Mouse (Mus musculus) fibroblast of lung, adult 2 months (primary cell): ENCODE measurements around the gene Tmem175.
A peak's percentile ranks its signal among the peaks of the same experiment; 100 is the strongest.

Experiments used
- DNase-seq: peaks from one replicate; pipeline ENCODE4 v3.0.0-alpha.2; 2011; ENCODE audit warnings: low read depth

The Tmem175 gene

DNA sequence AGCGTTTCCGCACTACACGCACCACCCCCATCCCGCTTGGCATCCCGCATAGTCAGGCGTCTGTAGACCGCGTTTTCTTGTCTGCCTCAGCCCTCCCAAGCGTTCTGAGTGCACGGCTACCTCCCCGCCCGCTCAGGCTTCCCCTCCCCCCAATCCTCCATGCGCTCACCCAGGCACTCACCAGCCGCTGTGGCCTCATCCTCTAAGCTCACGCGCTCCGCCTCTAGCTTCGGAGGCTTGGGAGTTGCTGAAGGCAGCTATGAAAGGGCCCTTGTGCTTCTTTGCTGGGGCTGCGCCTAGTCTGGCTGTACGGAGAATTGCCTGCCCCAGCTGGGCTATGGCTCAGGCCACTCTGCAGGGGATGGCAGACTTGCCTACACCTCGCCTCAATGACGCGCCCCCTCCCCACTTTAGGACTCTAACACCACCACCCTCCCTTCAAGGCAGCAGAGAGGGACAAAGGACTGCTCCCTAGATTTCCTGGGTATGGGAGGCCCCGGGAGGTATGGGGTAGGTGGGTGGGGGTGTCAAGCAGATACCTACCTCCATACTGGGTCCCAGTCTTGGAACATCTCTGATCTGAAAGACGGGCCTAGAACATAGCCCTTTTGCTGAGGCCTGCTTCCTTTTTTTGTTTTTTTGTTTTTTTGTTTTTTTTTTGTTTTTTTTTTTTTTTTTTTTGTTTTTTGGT is 48.2 kb downstream of the Tmem175 start:
- peak; percentile 82 for DNase-seq

DNA sequence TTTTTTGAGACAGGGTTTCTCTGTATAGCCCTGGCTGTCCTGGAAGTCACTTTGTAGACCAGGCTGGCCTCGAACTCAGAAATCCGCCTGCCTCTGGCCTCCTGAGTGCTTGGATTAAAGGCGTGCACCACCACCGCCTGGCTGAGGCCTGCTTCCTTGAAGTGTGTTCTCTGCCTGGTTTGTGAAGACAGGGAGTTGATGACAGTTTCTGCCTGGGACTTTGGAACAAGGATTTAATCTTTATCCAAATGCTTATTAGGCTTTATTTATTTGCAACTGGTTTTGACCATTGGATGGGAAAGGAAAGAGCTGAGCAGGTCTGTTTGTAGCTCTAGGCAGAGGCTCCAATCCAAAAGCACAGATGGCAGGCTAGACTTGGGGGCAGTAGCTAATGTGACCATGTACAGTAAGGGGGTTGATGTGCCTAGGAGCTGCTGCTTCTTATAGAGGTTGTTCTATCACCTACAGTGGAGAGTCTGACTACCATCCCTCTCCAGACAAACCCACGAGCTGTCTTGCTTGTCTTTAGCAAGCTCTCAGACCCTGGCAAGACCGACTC is 48.8 kb downstream of the Tmem175 start:
- no peak for DNase-seq

DNA sequence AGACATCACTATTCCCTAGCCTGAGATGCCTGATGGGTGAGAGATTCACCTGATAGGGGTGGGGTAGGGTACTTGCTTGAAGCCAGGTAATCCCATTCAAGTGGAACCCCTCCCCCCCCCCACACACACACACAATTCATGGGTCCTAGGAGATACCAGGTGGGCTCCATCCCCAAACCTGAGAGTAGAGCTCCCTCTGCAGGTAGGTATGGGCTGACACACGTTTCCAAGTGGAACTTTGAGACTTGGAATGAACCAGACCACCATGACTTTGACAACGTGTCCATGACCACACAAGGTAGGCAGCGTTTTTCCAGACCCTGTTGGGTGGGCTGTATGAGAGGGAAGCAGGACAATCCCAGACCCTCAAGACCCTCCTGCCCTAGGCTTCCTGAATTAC is 50.3 kb downstream of the Tmem175 start:
- no peak for DNase-seq

DNA sequence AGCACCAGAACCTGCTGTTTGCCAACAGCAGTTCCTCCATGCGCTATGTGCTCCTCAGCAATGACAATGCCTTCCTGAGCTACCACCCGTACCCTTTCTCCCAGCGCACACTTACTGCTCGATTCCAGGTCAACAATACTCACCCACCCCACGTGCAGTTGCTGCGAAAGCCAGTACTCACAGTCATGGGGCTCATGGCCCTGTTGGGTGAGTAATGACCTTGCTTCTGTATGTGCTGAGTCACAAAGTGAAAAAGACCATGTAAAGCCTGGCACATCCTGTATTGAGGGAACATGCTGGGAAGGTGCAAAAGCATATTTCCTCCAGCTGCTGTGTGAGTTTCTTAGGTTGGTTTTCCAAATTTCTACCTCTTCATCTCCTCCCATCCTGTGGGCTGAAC is 51.3 kb downstream of the Tmem175 start:
- no peak for DNase-seq

DNA sequence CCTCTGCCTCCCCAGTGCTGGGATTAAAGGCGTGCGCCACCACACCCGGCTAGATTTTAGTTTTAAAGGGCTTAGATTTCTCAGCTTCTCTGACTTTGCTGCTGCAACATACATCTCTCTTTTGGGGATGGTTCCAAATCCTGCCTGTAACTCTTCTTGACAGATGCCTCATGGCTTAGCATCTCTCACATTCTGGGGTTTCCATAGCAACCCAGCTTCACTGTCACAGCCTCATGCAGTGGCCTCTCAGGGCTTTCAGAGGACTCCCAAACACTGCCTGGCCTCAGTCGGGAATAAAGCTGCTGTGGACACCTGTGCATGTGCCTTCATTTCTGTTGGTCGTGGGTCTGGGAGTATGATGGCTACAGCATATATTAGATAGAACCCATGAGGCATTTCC is 59.5 kb downstream of the Tmem175 start:
- DNase-seq = no peak

DNA sequence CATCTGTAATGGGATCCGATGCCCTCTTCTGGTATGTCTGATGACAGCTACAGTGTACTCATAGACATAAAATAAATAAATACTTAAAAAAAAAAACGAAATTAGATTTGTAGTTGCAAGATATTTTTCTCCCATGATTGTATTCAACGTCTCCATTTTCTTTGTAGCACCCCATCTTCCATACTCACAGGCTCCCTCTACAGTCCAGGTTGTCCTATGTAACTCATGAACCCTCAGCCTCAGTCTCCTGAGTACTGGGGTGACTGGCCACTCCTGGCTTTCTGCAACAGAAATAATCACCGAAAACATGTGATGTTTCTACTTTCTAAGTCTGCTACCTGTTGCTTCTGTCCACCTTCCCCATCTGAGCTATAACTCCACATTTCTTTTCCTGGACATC is 61.6 kb downstream of the Tmem175 start:
- no peak for DNase-seq

DNA sequence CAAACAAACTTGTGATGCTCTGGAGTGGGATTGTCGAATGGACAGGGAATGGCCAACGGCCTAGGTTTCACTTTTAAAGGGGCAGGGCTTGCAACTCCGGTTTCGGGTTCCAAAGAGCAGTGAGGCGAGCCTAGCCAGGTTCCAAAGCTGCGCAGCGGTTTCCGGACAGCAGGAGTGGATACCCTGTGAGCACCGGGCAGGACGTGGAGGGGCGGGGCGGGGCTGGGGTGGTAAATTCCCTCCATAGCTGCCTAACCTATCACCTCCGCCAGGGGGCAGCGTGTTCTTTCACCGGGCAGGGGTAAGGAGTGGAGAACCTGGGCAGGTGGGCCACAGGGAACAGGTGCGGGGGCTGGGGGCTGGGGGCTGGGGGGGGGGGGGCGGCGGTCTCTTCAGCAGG is 62.7 kb downstream of the Tmem175 start, which contains the start of gene Fgfrl1:
Gene Fgfrl1 (plus strand): TSS at position 112 of the 400 bp plus-strand sequence.
- DNase-seq = no peak

DNA sequence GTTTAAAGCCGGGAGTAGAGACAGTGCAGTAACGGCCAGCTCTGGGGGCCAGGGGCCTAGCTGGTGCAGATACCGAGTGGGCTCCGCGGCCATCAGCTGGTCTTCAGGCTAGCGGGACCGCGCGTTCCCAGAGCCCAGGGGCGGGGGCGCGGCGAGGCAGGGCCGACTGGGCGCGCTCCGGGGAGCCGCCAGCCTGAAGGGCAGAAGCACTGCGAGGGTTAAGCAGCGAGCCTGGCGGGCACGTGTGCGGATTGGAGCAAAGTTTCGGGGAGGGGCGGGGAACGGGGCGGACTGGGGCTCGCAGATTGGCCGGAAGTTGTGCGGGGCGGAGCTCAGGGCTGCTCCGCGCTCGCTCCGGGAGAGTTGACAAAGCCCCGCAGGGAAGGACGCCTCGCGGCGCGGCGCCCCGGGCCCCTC is 64.3 kb downstream of the Tmem175 start:
- DNase-seq = peak; percentile 79

DNA sequence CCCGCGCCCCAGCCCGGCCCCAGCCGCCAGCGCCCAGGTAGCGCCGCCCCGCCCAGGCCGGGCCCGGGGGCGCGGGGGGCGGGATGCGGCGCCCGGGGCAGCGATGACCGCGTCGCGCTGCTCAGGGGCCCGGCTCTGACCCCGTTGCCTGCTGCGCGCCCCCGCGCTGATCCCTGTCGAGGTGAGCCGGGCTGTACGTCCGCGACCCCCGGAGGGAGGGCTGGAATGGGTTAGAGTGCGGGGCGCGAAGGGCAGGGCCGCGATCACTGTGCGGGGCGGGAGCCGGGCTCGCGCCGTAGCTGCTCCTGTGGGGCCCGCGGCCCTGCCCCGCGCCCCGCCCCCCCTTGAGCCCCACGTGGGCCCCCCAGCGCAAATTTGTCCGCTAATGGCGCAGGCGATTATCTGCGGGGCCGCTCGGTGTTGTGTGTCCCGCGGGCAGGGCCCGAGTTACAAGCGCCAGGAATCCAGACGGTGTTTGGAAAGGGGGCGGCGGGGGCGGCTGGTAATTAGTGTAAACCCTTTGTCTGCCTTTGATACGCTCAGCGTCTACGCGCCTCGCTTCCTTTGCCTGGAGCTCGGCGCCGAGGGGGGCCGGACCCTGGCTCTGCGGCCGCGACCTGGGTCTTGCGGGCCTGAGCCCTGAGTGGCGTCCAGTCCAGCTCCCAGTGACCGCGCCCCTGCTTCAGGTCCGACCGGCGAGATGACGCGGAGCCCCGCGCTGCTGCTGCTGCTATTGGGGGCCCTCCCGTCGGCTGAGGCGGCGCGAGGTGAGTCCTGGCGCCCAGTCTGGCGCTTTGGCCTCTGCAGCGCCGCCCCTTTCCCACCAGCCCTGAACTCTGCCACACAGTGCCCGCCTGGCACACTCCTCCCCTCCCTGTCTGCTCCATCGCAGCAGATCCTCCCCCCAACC is 65.0 kb downstream of the Tmem175 start:
- DNase-seq = no peak

DNA sequence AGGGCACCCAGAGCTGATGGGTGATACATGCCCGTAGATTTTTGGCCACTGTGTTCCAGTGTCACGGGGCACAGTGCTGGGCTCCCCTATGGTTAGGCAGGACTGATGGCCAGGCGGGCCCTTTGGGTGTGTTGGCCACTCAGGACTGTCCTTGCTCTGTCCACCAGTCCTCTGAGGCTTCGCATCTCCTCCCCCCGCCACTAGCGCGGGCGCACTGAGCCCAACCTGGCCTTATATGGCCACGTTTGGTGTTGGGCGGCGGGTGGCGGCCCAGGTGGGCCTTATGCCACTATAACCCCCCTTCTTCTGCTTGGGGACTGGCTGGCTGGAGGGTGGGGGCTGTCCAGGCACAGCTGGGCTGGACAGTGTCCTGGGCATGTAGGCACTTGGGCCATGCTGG is 66.3 kb downstream of the Tmem175 start:
- no peak for DNase-seq

DNA sequence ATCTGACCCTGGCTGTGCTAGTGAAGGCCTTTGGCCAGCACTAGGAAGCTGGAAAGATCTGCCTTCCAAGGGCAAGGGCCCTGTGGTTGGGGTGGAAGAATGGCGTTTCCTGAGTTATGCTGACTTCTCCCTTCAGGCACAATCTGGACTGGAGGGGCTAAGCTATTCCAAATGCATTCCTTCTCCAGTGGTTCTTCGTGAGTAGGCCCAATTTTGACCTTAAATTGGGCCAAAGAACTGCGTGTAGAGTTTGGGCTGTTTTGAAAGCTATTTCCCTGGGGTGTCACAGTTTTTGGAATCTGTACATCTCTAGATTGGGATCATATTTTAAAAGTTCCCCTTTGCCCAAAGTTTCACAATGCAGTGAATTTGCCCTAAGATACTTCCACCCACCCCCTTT is 67.0 kb downstream of the Tmem175 start:
- peak; percentile 42 for DNase-seq

DNA sequence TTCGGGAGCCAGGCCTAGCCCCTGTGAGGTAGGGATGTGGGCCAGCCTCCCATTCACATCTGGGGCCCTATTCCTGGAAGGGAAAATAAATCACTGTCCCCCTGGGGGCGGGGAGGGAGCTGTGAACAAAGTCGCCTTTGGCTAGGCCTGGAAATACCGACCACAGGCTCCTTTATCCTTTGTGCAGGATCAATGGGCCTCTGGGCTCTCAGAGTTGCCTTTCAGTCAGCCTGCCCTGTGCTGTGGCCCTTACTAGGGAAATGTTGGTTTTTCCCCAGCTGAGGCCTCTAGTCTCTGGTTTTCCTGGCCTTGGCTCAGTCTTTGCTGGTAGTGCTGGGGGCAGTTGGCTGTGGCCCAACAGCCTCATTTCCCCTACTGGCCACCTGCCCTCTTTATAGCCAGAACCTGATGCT is 67.8 kb downstream of the Tmem175 start:
- peak; percentile 82 for DNase-seq
